Mouse (Mus musculus): ENCODE measurements around the gene Cplx2. TPM values are rescaled to one million over a fixed set of nuclear protein-coding genes. Genes with fewer than 3 reads are reported as not detected.

Gene Cplx2
- 13.6 and 15.4 TPM in 2 replicates for polyA plus RNA-seq (2016; fragmentation: Nextera tagmentation; extraction: Ambion mirVana)

- Histone ChIP-seq H3K9me3 (no peaks in the 10 kb centered on the region), H3K36me3 (no peaks in the 10 kb centered on the region), H3K4me1 (peaks cover 35% of the 10 kb centered on the region), H3K4me3 (peak within 1 kb of the TSS; percentile 40), H3K27me3 (replicated peaks) (peaks cover 5% of the 10 kb centered on the region), H3K27ac (peak within 1 kb of the TSS; percentile 28; the same call in 1 of the 2 replicates), H3K4me2 (replicated peaks) (peak within 1 kb of the TSS; percentile 71), H3K9ac (peak within 1 kb of the TSS; percentile 51)
- WGBS = 3% methylated on average over 7 of the region's 7 CpGs
- ATAC-seq (ENCODE audit: low FRiP score, low read depth) = no peak
Observed at GRCm38 (mm10) chr13:54371049-54371386, at the start of gene Cplx2. Cplx2 (plus strand) TSS chr13:54371349.

GRCm38 (mm10) chr13:54322396-54323306 is 48.5 kb upstream of the Cplx2 start:
- Histone ChIP-seq H3K4me1 (peaks cover 26% of the 10 kb centered on the region), H3K36me3 (no peaks in the 10 kb centered on the region), H3K9me3 (no peaks in the 10 kb centered on the region), H3K4me3 (no peak overlapping the region), H3K27ac (no peak overlapping the region), H3K4me2 (replicated peaks) (no peak overlapping the region), H3K9ac (no peak overlapping the region), H3K27me3 (replicated peaks) (no peaks in the 10 kb centered on the region)
- WGBS = 23% methylated on average over 19 of the region's 19 CpGs
- ATAC-seq (ENCODE audit: low FRiP score, low read depth) = no peak

- H3K4me2 ChIP-seq (replicated peaks) = no peak overlapping the region
- WGBS = 73% methylated on average over 13 of the region's 13 CpGs
- 0 out of 2 replicates have a peak overlapping the region, but pooled peaks have one; percentile 17 for H3K27ac ChIP-seq
- no peaks in the 10 kb centered on the region for H3K27me3 ChIP-seq (replicated peaks)
- no peak for ATAC-seq (ENCODE audit: low FRiP score, low read depth)
- no peak overlapping the region for H3K9ac ChIP-seq
- no peaks in the 10 kb centered on the region for H3K9me3 ChIP-seq
- H3K4me1 ChIP-seq = peaks cover 34% of the 10 kb centered on the region
- no peaks in the 10 kb centered on the region for H3K36me3 ChIP-seq
- H3K4me3 ChIP-seq = no peak overlapping the region
Observed at GRCm38 (mm10) chr13:54323307-54324165, 47.6 kb upstream of the Cplx2 start.

GRCm38 (mm10) chr13:54324178-54324577 is 47.0 kb upstream of the Cplx2 start:
- Histone ChIP-seq H3K27me3 (replicated peaks) (no peaks in the 10 kb centered on the region), H3K9me3 (no peaks in the 10 kb centered on the region), H3K9ac (no peak overlapping the region), H3K36me3 (no peaks in the 10 kb centered on the region), H3K4me1 (peaks cover 39% of the 10 kb centered on the region), H3K27ac (peak overlapping the region; percentile 17; the same call in 1 of the 2 replicates), H3K4me2 (replicated peaks) (no peak overlapping the region), H3K4me3 (no peak overlapping the region)
- 45% methylated on average over 2 of the region's 2 CpGs for WGBS
- no peak for ATAC-seq (ENCODE audit: low FRiP score, low read depth)

- 44% methylated on average over 7 of the region's 7 CpGs for WGBS
- Histone ChIP-seq H3K4me3 (no peak overlapping the region), H3K4me1 (peaks cover 49% of the 10 kb centered on the region), H3K27ac (0 out of 2 replicates have a peak overlapping the region, but pooled peaks have one; percentile 43), H3K4me2 (replicated peaks) (peak overlapping the region; percentile 22; the same call in 1 of the 2 replicates), H3K9ac (no peak overlapping the region), H3K36me3 (no peaks in the 10 kb centered on the region), H3K9me3 (no peaks in the 10 kb centered on the region), H3K27me3 (replicated peaks) (no peaks in the 10 kb centered on the region)
- peak; percentile 71; the same call in 1 of the 2 replicates for ATAC-seq (ENCODE audit: low FRiP score, low read depth)
Observed at GRCm38 (mm10) chr13:54325814-54326213, 45.3 kb upstream of the Cplx2 start.

- Histone ChIP-seq H3K4me2 (replicated peaks) (no peak overlapping the region), H3K36me3 (no peaks in the 10 kb centered on the region), H3K9ac (no peak overlapping the region), H3K27ac (no peak overlapping the region), H3K9me3 (no peaks in the 10 kb centered on the region), H3K4me3 (no peak overlapping the region), H3K27me3 (replicated peaks) (no peaks in the 10 kb centered on the region), H3K4me1 (peaks cover 54% of the 10 kb centered on the region)
- 92% methylated on average over 6 of the region's 6 CpGs for WGBS
- no peak for ATAC-seq (ENCODE audit: low FRiP score, low read depth)
Observed at GRCm38 (mm10) chr13:54326686-54327447, 44.3 kb upstream of the Cplx2 start.

GRCm38 (mm10) chr13:54328029-54328428 is 43.1 kb upstream of the Cplx2 start:
- no peak overlapping the region for H3K9ac ChIP-seq
- no peak overlapping the region for H3K4me3 ChIP-seq
- no peaks in the 10 kb centered on the region for H3K36me3 ChIP-seq
- WGBS = 42% methylated on average over 1 of the region's 1 CpGs
- ATAC-seq (ENCODE audit: low FRiP score, low read depth) = no peak
- H3K4me1 ChIP-seq = peaks cover 60% of the 10 kb centered on the region
- H3K27ac ChIP-seq = 0 out of 2 replicates have a peak overlapping the region, but pooled peaks have one; percentile 46
- no peak overlapping the region for H3K4me2 ChIP-seq (replicated peaks)
- no peaks in the 10 kb centered on the region for H3K9me3 ChIP-seq
- H3K27me3 ChIP-seq (replicated peaks) = no peaks in the 10 kb centered on the region

GRCm38 (mm10) chr13:54328954-54329490 is 42.1 kb upstream of the Cplx2 start:
- no peaks in the 10 kb centered on the region for H3K36me3 ChIP-seq
- H3K9me3 ChIP-seq = no peaks in the 10 kb centered on the region
- no peak overlapping the region for H3K27ac ChIP-seq
- 19% methylated on average over 8 of the region's 8 CpGs for WGBS
- H3K4me1 ChIP-seq = peaks cover 54% of the 10 kb centered on the region
- no peak for ATAC-seq (ENCODE audit: low FRiP score, low read depth)
- no peak overlapping the region for H3K9ac ChIP-seq
- no peaks in the 10 kb centered on the region for H3K27me3 ChIP-seq (replicated peaks)
- H3K4me3 ChIP-seq = no peak overlapping the region
- no peak overlapping the region for H3K4me2 ChIP-seq (replicated peaks)

GRCm38 (mm10) chr13:54331825-54332675 is 39.1 kb upstream of the Cplx2 start:
- no peaks in the 10 kb centered on the region for H3K9me3 ChIP-seq
- no peaks in the 10 kb centered on the region for H3K36me3 ChIP-seq
- no peak overlapping the region for H3K4me2 ChIP-seq (replicated peaks)
- H3K9ac ChIP-seq = no peak overlapping the region
- peak overlapping the region; percentile 32; the same call in 1 of the 2 replicates for H3K27ac ChIP-seq
- H3K4me1 ChIP-seq = peaks cover 34% of the 10 kb centered on the region
- 69% methylated on average over 22 of the region's 22 CpGs for WGBS
- no peaks in the 10 kb centered on the region for H3K27me3 ChIP-seq (replicated peaks)
- no peak overlapping the region for H3K4me3 ChIP-seq
- ATAC-seq (ENCODE audit: low FRiP score, low read depth) = no peak

- Histone ChIP-seq H3K4me1 (peaks cover 31% of the 10 kb centered on the region), H3K36me3 (no peaks in the 10 kb centered on the region), H3K27ac (no peak overlapping the region), H3K4me3 (no peak overlapping the region), H3K4me2 (replicated peaks) (no peak overlapping the region), H3K9ac (no peak overlapping the region), H3K9me3 (no peaks in the 10 kb centered on the region), H3K27me3 (replicated peaks) (no peaks in the 10 kb centered on the region)
- ATAC-seq (ENCODE audit: low FRiP score, low read depth) = no peak
- 79% methylated on average over 8 of the region's 8 CpGs for WGBS
Observed at GRCm38 (mm10) chr13:54332921-54333477, 38.1 kb upstream of the Cplx2 start.

Measured in neural tube, embryonic 12.5 days (tissue).